Mouse (Mus musculus) G1E (cell line): Measurements from ENCODE around the gene Sptssb. TPM values are rescaled to one million over a fixed set of nuclear protein-coding genes. Genes with fewer than 3 reads are reported as not detected.

ENCODE experiments used
- ATAC-seq: 2 replicates; pipeline ENCODE4 v1.8.0; 2016; ENCODE audit warnings: mild to moderate bottlenecking; ENCODE audit not compliant: insufficient number of reproducible peaks, poor library complexity, low FRiP score, severe bottlenecking; ENCODE audit errors: extremely low read depth
- DNase-seq: peaks from one replicate; pipeline ENCODE4 v3.0.0; 2012; ENCODE audit warnings: low spot score
- H3K27me3 ChIP-seq: 2 replicates; pipeline ENCODE4 v1.6.1; 2012; ENCODE audit warnings: mild to moderate bottlenecking, low read length, inconsistent platforms; ENCODE audit not compliant: insufficient read depth
- H3K36me3 ChIP-seq: replicated peaks from 2 replicates; pipeline ENCODE3; 2012; ENCODE audit warnings: mild to moderate bottlenecking, inconsistent platforms
- H3K4me1 ChIP-seq: 2 replicates; pipeline ENCODE4 v1.6.1; 2012; ENCODE audit warnings: low read depth, low read length, inconsistent platforms, mixed read lengths; ENCODE audit not compliant: insufficient read depth
- H3K4me3 ChIP-seq: 2 replicates; pipeline ENCODE4 v1.5.1; 2012; ENCODE audit warnings: low read depth, mild to moderate bottlenecking, inconsistent platforms, low read length, moderate library complexity, mixed read lengths
- H3K9me3 ChIP-seq: replicated peaks from 2 replicates; pipeline ENCODE4 v1.6.1; 2012; ENCODE audit warnings: inconsistent platforms
- CTCF ChIP-seq: IDR thresholded peaks from 2 replicates; pipeline ENCODE4 v1.5.1; 2012; ENCODE audit warnings: low read depth, low read length, inconsistent platforms, mixed read lengths
- GATA1 ChIP-seq: IDR thresholded peaks from 2 replicates; pipeline ENCODE4 v1.6.1; 2012; ENCODE audit warnings: borderline replicate concordance, low read length, inconsistent platforms, mixed read lengths
- GATA2 ChIP-seq: IDR thresholded peaks from 2 replicates; pipeline ENCODE4 v1.6.1; 2012; ENCODE audit warnings: low read depth, low read length, inconsistent platforms, borderline replicate concordance
- POLR2AphosphoS5 ChIP-seq: IDR thresholded peaks from 2 replicates; pipeline ENCODE4 v1.6.1; 2012; ENCODE audit warnings: low read depth, low read length, inconsistent platforms; ENCODE audit not compliant: insufficient replicate concordance
- TAL1 ChIP-seq: conservative IDR thresholded peaks from 2 replicates; pipeline ENCODE4 v1.6.1; 2012; ENCODE audit warnings: low read depth, low read length, inconsistent platforms, mixed read lengths
- polyA plus RNA-seq: library from polyadenylated mRNA; stranded (reverse); fragments of >175 nt; gene quantifications from 2 replicates; pipeline ENCODE4 v1.2.3, GENCODE M21; 2012
- total RNA-seq, 2 experiments: library from RNA; stranded (forward) in 1 of 2; stranded (reverse) in 1 of 2; fragments of 200-1000 nt in 1 of 2; fragments of >200 nt in 1 of 2; fragmentation: Nextera tagmentation in 1 of 2; gene quantifications; 2 replicates each; pipeline ENCODE4 v1.2.3; 2014 to 2017

Sptssb gene
- total and polyA plus RNA-seq, 3 experiments: not detected

- H3K4me1 ChIP-seq: no peaks in the 10 kb centered on the region
- DNase-seq: no peak
- peaks cover 7% of the 10 kb centered on the region; the same call in 1 of the 2 replicates for H3K27me3 ChIP-seq
- no peaks in the 10 kb centered on the region for H3K36me3 ChIP-seq
- no peak for ATAC-seq
- H3K4me3 ChIP-seq: no peak overlapping the region
- TF ChIP-seq GATA2 (no peak), GATA1 (no peak), CTCF (no peak), TAL1 (no peak), POLR2AphosphoS5 (no peak)
- H3K9me3 ChIP-seq: no peaks in the 10 kb centered on the region
Measured at GRCm38 (mm10) chr3:69803137-69803536, 56.6 kb downstream of the Sptssb start.

GRCm38 (mm10) chr3:69800829-69801384 lies 58.8 kb downstream of the Sptssb start:
- Histone ChIP-seq H3K9me3 (no peaks in the 10 kb centered on the region), H3K4me1 (no peaks in the 10 kb centered on the region), H3K4me3 (no peak overlapping the region), H3K36me3 (no peaks in the 10 kb centered on the region), H3K27me3 (peaks cover 9% of the 10 kb centered on the region; the same call in 1 of the 2 replicates)
- no peak for TF ChIP-seq CTCF
- TF ChIP-seq GATA1: no peak
- TF ChIP-seq POLR2AphosphoS5: no peak
- TF ChIP-seq GATA2: no peak
- no peak for TF ChIP-seq TAL1
- DNase-seq: no peak
- ATAC-seq: no peak

- Histone ChIP-seq H3K36me3 (no peaks in the 10 kb centered on the region), H3K27me3 (peaks cover 9% of the 10 kb centered on the region; the same call in 1 of the 2 replicates), H3K4me1 (no peaks in the 10 kb centered on the region), H3K9me3 (no peaks in the 10 kb centered on the region), H3K4me3 (no peak overlapping the region)
- DNase-seq (no peak), ATAC-seq (no peak)
- no peak for TF ChIP-seq GATA2
- TF ChIP-seq POLR2AphosphoS5: no peak
- no peak for TF ChIP-seq GATA1
Measured at GRCm38 (mm10) chr3:69799096-69799495, 60.6 kb downstream of the Sptssb start.

GRCm38 (mm10) chr3:69797969-69798368 lies 61.8 kb downstream of the Sptssb start:
- DNase-seq (no peak), ATAC-seq (no peak)
- H3K4me1 ChIP-seq: no peaks in the 10 kb centered on the region

GRCm38 (mm10) chr3:69797533-69797932 lies 62.2 kb downstream of the Sptssb start:
- DNase-seq: no peak
- H3K27me3 ChIP-seq: peaks cover 9% of the 10 kb centered on the region; the same call in 1 of the 2 replicates
- H3K36me3 ChIP-seq: no peaks in the 10 kb centered on the region
- no peaks in the 10 kb centered on the region for H3K9me3 ChIP-seq
- H3K4me1 ChIP-seq: no peaks in the 10 kb centered on the region
- no peak for TF ChIP-seq GATA2
- TF ChIP-seq GATA1: no peak
- TF ChIP-seq TAL1: no peak
- no peak for TF ChIP-seq POLR2AphosphoS5
- no peak for TF ChIP-seq CTCF
- ATAC-seq: no peak
- H3K4me3 ChIP-seq: no peak overlapping the region

More at GRCm38 (mm10) chr3:69797969-69798368, 61.8 kb downstream of the Sptssb start:
- Histone ChIP-seq H3K9me3 (no peaks in the 10 kb centered on the region), H3K36me3 (no peaks in the 10 kb centered on the region), H3K4me3 (no peak overlapping the region), H3K27me3 (peaks cover 9% of the 10 kb centered on the region; the same call in 1 of the 2 replicates)
- TF ChIP-seq GATA1: no peak

- Histone ChIP-seq H3K9me3 (no peaks in the 10 kb centered on the region), H3K36me3 (no peaks in the 10 kb centered on the region), H3K27me3 (peaks cover 2% of the 10 kb centered on the region; the same call in 1 of the 2 replicates), H3K4me3 (no peak overlapping the region), H3K4me1 (no peaks in the 10 kb centered on the region)
- TF ChIP-seq TAL1: no peak
- TF ChIP-seq GATA2: no peak
- no peak for TF ChIP-seq POLR2AphosphoS5
- TF ChIP-seq GATA1: no peak
- no peak for TF ChIP-seq CTCF
- DNase-seq: no peak
- no peak for ATAC-seq
Measured at GRCm38 (mm10) chr3:69792823-69793417, 66.8 kb downstream of the Sptssb start.
